Mouse (Mus musculus): ENCODE data around the gene Pdzd11. TPM values are rescaled to one million over a fixed set of nuclear protein-coding genes. Genes with fewer than 3 reads are reported as not detected.
A peak's percentile ranks its signal among the peaks of the same experiment; 100 is the strongest.

The Pdzd11 gene
- 89.1 and 97.3 TPM in 2 replicates for polyA plus RNA-seq (2014; fragmentation: Nextera tagmentation; extraction: Ambion mirVana)

DNA sequence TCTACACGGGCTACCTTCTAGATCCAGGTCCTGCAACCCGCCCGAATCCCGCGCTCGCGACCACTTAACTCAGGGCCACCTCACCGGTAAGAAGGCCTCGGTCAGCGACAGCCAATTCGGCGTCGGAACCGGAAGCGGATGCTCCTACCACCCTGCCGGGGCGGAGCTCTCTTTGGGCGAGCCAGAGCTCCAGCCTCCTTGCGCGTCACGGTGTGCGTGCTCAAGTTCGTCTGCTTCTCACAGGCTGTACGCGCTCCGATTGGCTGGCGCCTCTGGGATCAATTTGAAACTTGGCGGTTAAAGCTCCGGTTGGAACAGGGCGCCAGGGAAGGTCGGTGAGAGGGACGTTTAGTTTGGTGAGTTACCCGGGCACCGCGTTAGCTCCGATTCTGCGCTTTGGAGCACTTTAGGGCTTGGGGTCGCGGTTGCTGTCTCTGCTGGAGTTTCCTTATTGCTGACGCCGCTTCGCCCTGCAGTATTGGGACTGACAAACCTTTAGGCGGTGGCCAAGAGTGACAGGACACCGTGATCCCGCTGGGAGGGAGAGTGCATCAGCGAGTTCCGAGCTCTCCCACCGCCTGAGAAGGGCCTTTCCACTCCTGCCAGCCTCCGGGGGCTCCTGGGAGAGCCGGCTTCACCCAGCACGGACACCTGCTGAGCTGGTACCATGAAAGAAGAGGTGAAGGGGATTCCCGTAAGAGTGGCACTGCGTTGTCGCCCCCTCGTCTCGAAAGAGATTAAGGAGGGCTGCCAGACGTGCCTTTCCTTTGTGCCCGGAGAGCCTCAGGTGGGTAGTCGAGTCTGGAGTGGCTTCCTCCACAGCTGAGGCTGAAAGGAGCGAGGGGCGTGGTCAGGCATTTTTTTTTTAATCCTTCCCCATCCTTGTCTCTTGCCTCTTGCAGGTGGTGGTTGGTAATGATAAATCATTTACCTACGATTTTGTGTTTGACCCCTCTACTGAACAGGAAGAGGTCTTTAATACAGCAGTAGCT lies at the start of gene Pdzd11:
Gene Pdzd11 (minus strand): TSS at position 767 of the 992 bp plus-strand sequence.
- H3K4me2 ChIP-seq: peak within 1 kb of the TSS; percentile 70
- H3K27me3 ChIP-seq (ENCODE audit: control insufficient read depth, insufficient read depth, low read length): peaks cover 3% of the 10 kb centered on the region; the same call in 1 of the 2 replicates
- 20% methylated on average over 62 of the region's 62 CpGs for WGBS (ENCODE audit: insufficient replicate concordance)
- peak within 1 kb of the TSS; percentile 83 for H3K9ac ChIP-seq (ENCODE audit: low read depth, low read length)
- H3K4me1 ChIP-seq (ENCODE audit: control insufficient read depth, insufficient read depth, low read length): no peaks in the 10 kb centered on the region
- H3K36me3 ChIP-seq (ENCODE audit: control insufficient read depth, insufficient read depth, low read length): no peaks in the 10 kb centered on the region; the same call in 1 of the 2 replicates
- peak; percentile 98 for ATAC-seq (replicated peaks; ENCODE audit: insufficient number of reproducible peaks, low FRiP score, low TSS enrichment)
- H3K9me3 ChIP-seq (replicated peaks; ENCODE audit: control insufficient read depth, low read length): no peaks in the 10 kb centered on the region
- peak within 1 kb of the TSS; percentile 87 for H3K27ac ChIP-seq (ENCODE audit: low read depth, low read length)
- peak within 1 kb of the TSS; percentile 69 for H3K4me3 ChIP-seq (ENCODE audit: low read depth, low read length)

DNA sequence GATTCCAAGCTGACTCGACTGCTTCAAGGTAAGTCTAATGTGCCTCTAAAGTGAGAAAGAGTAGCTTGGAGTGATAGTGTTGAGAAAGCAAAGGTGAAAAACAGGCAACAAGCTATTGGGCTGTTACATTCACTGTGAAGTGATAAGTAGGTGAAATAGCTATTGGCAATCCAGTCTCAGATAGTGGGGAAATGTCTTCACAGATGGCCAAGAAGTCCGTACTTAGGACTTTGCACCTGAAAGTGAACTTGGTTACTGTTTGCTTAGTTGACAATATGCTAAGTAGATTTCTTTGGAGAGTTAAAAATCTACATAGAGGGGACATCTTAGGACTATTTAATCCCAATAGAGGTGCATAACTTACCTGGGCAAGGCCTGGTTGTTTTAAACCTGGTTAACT lies 38.5 kb upstream of the Pdzd11 start:
- Histone ChIP-seq H3K27ac (ENCODE audit: low read depth, low read length) (no peak overlapping the region), H3K36me3 (ENCODE audit: control insufficient read depth, insufficient read depth, low read length) (no peaks in the 10 kb centered on the region), H3K4me2 (no peak overlapping the region), H3K4me3 (ENCODE audit: low read depth, low read length) (no peak overlapping the region), H3K4me1 (ENCODE audit: control insufficient read depth, insufficient read depth, low read length) (no peaks in the 10 kb centered on the region), H3K9ac (ENCODE audit: low read depth, low read length) (no peak overlapping the region), H3K9me3 (replicated peaks; ENCODE audit: control insufficient read depth, low read length) (no peaks in the 10 kb centered on the region), H3K27me3 (ENCODE audit: control insufficient read depth, insufficient read depth, low read length) (no peaks in the 10 kb centered on the region)
- no peak for ATAC-seq (replicated peaks; ENCODE audit: insufficient number of reproducible peaks, low FRiP score, low TSS enrichment)
- WGBS (ENCODE audit: insufficient replicate concordance): 82% methylated on average over 2 of the region's 2 CpGs

DNA sequence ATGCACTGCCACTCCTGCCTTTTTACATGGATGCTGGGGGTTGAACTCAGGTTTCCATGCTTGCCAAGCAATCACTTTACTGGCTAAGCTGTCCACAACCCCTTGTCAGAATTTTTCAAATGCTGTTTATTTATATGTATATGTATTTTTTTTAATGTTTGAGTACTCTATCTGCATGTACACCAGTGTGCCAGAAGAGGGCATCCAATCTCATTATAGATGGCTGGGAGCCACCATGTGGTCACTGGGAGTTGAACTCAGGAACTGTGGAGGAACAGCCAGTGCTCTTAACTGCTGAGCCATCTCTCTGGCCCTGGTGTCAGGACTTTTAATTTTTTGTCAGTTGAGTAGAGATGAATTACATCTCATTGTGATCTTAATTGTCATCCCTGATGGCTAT lies 26.5 kb upstream of the Pdzd11 start:
- Histone ChIP-seq H3K4me2 (no peak overlapping the region), H3K9ac (ENCODE audit: low read depth, low read length) (no peak overlapping the region), H3K4me3 (ENCODE audit: low read depth, low read length) (no peak overlapping the region), H3K27me3 (ENCODE audit: control insufficient read depth, insufficient read depth, low read length) (no peaks in the 10 kb centered on the region), H3K27ac (ENCODE audit: low read depth, low read length) (no peak overlapping the region), H3K36me3 (ENCODE audit: control insufficient read depth, insufficient read depth, low read length) (no peaks in the 10 kb centered on the region), H3K9me3 (replicated peaks; ENCODE audit: control insufficient read depth, low read length) (no peaks in the 10 kb centered on the region), H3K4me1 (ENCODE audit: control insufficient read depth, insufficient read depth, low read length) (no peaks in the 10 kb centered on the region)
- ATAC-seq (replicated peaks; ENCODE audit: insufficient number of reproducible peaks, low FRiP score, low TSS enrichment): no peak

DNA sequence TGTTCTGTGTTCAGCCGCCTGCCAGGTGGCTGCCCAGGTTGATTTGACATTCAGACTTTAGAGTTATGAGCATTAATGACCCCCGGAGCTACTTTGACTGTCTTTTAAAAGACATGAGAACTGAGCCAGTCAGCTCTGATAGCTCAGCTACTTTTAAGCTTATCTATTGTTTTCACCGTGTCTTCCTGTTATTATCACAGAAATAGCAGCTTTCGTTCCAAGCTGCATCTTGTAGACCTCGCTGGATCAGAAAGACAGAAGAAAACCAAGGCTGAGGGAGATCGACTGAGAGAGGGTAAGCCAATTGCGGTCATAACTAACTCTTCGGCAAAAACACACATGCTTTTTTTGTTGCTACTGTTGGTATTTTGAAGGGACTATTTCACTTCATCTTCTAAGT lies 12.1 kb upstream of the Pdzd11 start:
- Histone ChIP-seq H3K9ac (ENCODE audit: low read depth, low read length) (no peak overlapping the region), H3K27me3 (ENCODE audit: control insufficient read depth, insufficient read depth, low read length) (no peaks in the 10 kb centered on the region), H3K27ac (ENCODE audit: low read depth, low read length) (no peak overlapping the region), H3K9me3 (replicated peaks; ENCODE audit: control insufficient read depth, low read length) (no peaks in the 10 kb centered on the region), H3K4me1 (ENCODE audit: control insufficient read depth, insufficient read depth, low read length) (no peaks in the 10 kb centered on the region), H3K4me2 (no peak overlapping the region), H3K4me3 (ENCODE audit: low read depth, low read length) (no peak overlapping the region), H3K36me3 (ENCODE audit: control insufficient read depth, insufficient read depth, low read length) (peaks cover 3% of the 10 kb centered on the region; the same call in 1 of the 2 replicates)
- WGBS (ENCODE audit: insufficient replicate concordance): 76% methylated on average over 8 of the region's 8 CpGs
- ATAC-seq (replicated peaks; ENCODE audit: insufficient number of reproducible peaks, low FRiP score, low TSS enrichment): no peak

DNA sequence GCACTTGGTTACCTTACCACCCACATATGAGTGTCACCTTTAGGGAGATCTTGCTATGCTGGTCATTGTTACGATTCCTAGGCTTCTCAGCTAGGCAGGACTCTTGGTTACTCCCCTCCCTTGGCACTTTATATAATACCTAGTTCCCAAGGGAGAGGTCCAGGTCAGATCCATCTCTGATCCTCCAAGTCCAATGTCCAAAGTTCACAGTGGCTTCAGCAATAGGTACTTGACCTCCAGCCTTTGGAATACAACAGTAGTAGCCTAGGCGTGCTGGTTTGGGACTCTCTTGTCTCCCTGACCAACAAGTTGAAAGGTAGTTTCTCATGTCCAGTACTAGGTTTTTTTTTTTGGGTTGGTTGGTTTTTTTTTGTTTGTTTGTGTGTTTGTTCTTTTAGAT lies 2.7 kb upstream of the Pdzd11 start:
- no peaks in the 10 kb centered on the region for H3K4me1 ChIP-seq (ENCODE audit: control insufficient read depth, insufficient read depth, low read length)
- H3K9me3 ChIP-seq (replicated peaks; ENCODE audit: control insufficient read depth, low read length): no peaks in the 10 kb centered on the region
- H3K9ac ChIP-seq (ENCODE audit: low read depth, low read length): no peak overlapping the region
- no peaks in the 10 kb centered on the region for H3K36me3 ChIP-seq (ENCODE audit: control insufficient read depth, insufficient read depth, low read length)
- ATAC-seq (replicated peaks; ENCODE audit: insufficient number of reproducible peaks, low FRiP score, low TSS enrichment): no peak
- no peak overlapping the region for H3K4me3 ChIP-seq (ENCODE audit: low read depth, low read length)
- no peak overlapping the region for H3K27ac ChIP-seq (ENCODE audit: low read depth, low read length)
- peaks cover 3% of the 10 kb centered on the region; the same call in 1 of the 2 replicates for H3K27me3 ChIP-seq (ENCODE audit: control insufficient read depth, insufficient read depth, low read length)
- 83% methylated on average over 2 of the region's 2 CpGs for WGBS (ENCODE audit: insufficient replicate concordance)
- no peak overlapping the region for H3K4me2 ChIP-seq

DNA sequence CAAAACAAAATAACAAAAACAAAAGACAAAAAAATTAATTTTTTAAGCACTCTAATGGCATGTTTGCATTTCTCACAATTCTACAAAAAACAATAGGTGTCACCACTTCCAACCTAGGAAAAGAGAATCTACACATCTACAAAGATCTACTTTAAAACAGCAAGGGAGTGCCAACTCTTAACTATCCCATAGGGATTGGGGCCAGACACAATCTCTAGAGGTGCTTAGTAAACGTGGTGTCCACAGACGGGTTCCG lies 894 bp downstream of the Pdzd11 start, which contains the start of gene Kif4:
Gene Kif4 (plus strand): TSS at position 192 of the 256 bp plus-strand sequence.
- WGBS (ENCODE audit: insufficient replicate concordance): 19% methylated on average over 3 of the region's 3 CpGs
- ATAC-seq (replicated peaks; ENCODE audit: insufficient number of reproducible peaks, low FRiP score, low TSS enrichment): no peak
- peak within 1 kb of the TSS; percentile 70 for H3K4me2 ChIP-seq
- no peaks in the 10 kb centered on the region for H3K4me1 ChIP-seq (ENCODE audit: control insufficient read depth, insufficient read depth, low read length)
- H3K27ac ChIP-seq (ENCODE audit: low read depth, low read length): peak within 1 kb of the TSS; percentile 87
- peaks cover 3% of the 10 kb centered on the region; the same call in 1 of the 2 replicates for H3K27me3 ChIP-seq (ENCODE audit: control insufficient read depth, insufficient read depth, low read length)
- H3K4me3 ChIP-seq (ENCODE audit: low read depth, low read length): peak within 1 kb of the TSS; percentile 69
- H3K36me3 ChIP-seq (ENCODE audit: control insufficient read depth, insufficient read depth, low read length): no peaks in the 10 kb centered on the region; the same call in 1 of the 2 replicates
- H3K9me3 ChIP-seq (replicated peaks; ENCODE audit: control insufficient read depth, low read length): no peaks in the 10 kb centered on the region
- peak within 1 kb of the TSS; percentile 83 for H3K9ac ChIP-seq (ENCODE audit: low read depth, low read length)

DNA sequence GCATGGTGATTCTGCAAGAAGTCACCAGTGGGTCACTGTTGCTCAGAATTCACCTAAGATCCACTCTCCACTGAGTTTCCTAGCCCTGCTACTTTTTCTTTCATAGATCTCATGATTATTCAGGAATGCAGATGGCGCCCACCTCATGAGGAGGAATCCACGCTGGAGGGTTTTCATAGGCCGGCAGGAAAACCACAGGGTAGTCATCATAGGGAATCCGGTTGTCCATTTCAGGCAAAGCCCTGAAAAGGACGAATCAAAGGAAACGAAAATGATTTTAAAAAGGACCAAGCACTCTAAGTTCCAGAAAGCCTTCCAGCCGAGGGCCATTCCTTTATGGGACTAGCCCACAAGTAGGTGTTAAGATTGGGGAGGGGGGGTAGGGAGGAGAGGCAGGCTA lies 1.2 kb downstream of the Pdzd11 start:
- 40% methylated on average over 7 of the region's 7 CpGs for WGBS (ENCODE audit: insufficient replicate concordance)
- no peak for ATAC-seq (replicated peaks; ENCODE audit: insufficient number of reproducible peaks, low FRiP score, low TSS enrichment)
- no peak overlapping the region for H3K27ac ChIP-seq (ENCODE audit: low read depth, low read length)
- no peaks in the 10 kb centered on the region for H3K9me3 ChIP-seq (replicated peaks; ENCODE audit: control insufficient read depth, low read length)
- peak overlapping the region; percentile 74 for H3K9ac ChIP-seq (ENCODE audit: low read depth, low read length)
- H3K27me3 ChIP-seq (ENCODE audit: control insufficient read depth, insufficient read depth, low read length): peaks cover 3% of the 10 kb centered on the region; the same call in 1 of the 2 replicates
- H3K4me1 ChIP-seq (ENCODE audit: control insufficient read depth, insufficient read depth, low read length): no peaks in the 10 kb centered on the region
- peak overlapping the region; percentile 69 for H3K4me3 ChIP-seq (ENCODE audit: low read depth, low read length)
- peak overlapping the region; percentile 52 for H3K4me2 ChIP-seq
- H3K36me3 ChIP-seq (ENCODE audit: control insufficient read depth, insufficient read depth, low read length): no peaks in the 10 kb centered on the region; the same call in 1 of the 2 replicates

DNA sequence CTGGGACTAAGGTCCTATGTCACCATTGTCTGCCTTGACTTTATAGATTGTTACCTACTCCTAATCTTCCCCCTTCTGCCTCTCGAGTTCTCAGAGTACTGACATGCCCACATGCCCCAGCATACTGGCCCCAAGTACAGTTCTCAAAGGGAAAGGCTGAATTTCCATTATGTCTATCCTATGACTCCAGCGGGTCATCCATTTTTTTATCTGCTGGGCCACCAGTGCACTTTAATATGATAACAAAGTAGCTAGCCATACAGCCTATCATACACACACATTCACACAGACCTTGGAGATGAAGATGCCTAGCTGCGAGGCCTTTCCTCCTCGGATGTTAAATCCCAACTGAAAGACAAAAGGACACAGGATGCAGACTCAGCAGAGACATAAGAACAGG lies 2.1 kb downstream of the Pdzd11 start:
- no peak for ATAC-seq (replicated peaks; ENCODE audit: insufficient number of reproducible peaks, low FRiP score, low TSS enrichment)

More for the DNA sequence above, 2.1 kb downstream of the Pdzd11 start:
- Histone ChIP-seq H3K27ac (ENCODE audit: low read depth, low read length) (no peak overlapping the region), H3K4me1 (ENCODE audit: control insufficient read depth, insufficient read depth, low read length) (no peaks in the 10 kb centered on the region), H3K36me3 (ENCODE audit: control insufficient read depth, insufficient read depth, low read length) (no peaks in the 10 kb centered on the region; the same call in 1 of the 2 replicates), H3K9me3 (replicated peaks; ENCODE audit: control insufficient read depth, low read length) (no peaks in the 10 kb centered on the region), H3K9ac (ENCODE audit: low read depth, low read length) (no peak overlapping the region), H3K4me3 (ENCODE audit: low read depth, low read length) (no peak overlapping the region), H3K27me3 (ENCODE audit: control insufficient read depth, insufficient read depth, low read length) (peaks cover 3% of the 10 kb centered on the region; the same call in 1 of the 2 replicates), H3K4me2 (no peak overlapping the region)
- 78% methylated on average over 4 of the region's 4 CpGs for WGBS (ENCODE audit: insufficient replicate concordance)
